Mouse (Mus musculus) midbrain, postnatal 0 days (tissue): Measurements from ENCODE around the gene Wrnip1. TPM values are rescaled to one million over a fixed set of nuclear protein-coding genes. Genes with fewer than 3 reads are reported as not detected.

Experiments
- ATAC-seq: fragments of 200-750 bp; cut with Nextera tagmentation; 2 replicates; pipeline ENCODE4 v1.8.0; 2017; ENCODE audit warnings: moderate number of reproducible peaks, mild to moderate bottlenecking, moderate TSS enrichment, moderate library complexity; ENCODE audit not compliant: low FRiP score
- DNase-seq: peaks from one replicate; pipeline ENCODE4 v3.0.0-alpha.2; 2015; ENCODE audit warnings: low spot score
- H3K27ac ChIP-seq: fragments of 300-500 bp; sonication (generic); 2 replicates; pipeline ENCODE4 v1.5.1; 2014; ENCODE audit warnings: low read depth, mild to moderate bottlenecking, low read length, mixed read lengths
- H3K27me3 ChIP-seq: fragments of 300-500 bp; sonication (generic); 2 replicates; pipeline ENCODE4 v1.6.1; 2014; ENCODE audit warnings: low read length, control low read depth, mixed read lengths; ENCODE audit not compliant: insufficient read depth
- H3K36me3 ChIP-seq: fragments of 300-500 bp; sonication (generic); 2 replicates; pipeline ENCODE4 v1.6.1; 2014; ENCODE audit warnings: low read length, control low read depth, mixed read lengths; ENCODE audit not compliant: insufficient read depth
- H3K4me1 ChIP-seq: fragments of 300-500 bp; sonication (generic); 2 replicates; pipeline ENCODE4 v1.6.1; 2014; ENCODE audit warnings: mild to moderate bottlenecking, control low read depth, antibody characterized with exemption, low read length, mixed read lengths; ENCODE audit not compliant: insufficient read depth
- H3K4me2 ChIP-seq: fragments of 300-500 bp; sonication (generic); 2 replicates; pipeline ENCODE4 v1.6.1; 2014; ENCODE audit warnings: low read depth, mild to moderate bottlenecking, low read length, mixed read lengths; ENCODE audit not compliant: poor library complexity, severe bottlenecking
- H3K4me3 ChIP-seq: fragments of 300-500 bp; sonication (generic); 2 replicates; pipeline ENCODE4 v1.5.1; 2014; ENCODE audit warnings: low read depth, mild to moderate bottlenecking, low read length, moderate library complexity
- H3K9ac ChIP-seq: fragments of 300-500 bp; sonication (generic); replicated peaks from 2 replicates; pipeline ENCODE4 v1.6.1; 2014; ENCODE audit warnings: mild to moderate bottlenecking, low read length, moderate library complexity, mixed read lengths; ENCODE audit not compliant: poor library complexity, severe bottlenecking
- H3K9me3 ChIP-seq: fragments of 300-500 bp; sonication (generic); 2 replicates; pipeline ENCODE4 v1.6.1; 2016; ENCODE audit warnings: low read length, control low read depth
- CTCF ChIP-seq: IDR thresholded peaks from 2 replicates; pipeline ENCODE4 v1.5.1; 2016; ENCODE audit warnings: antibody characterized with exemption, mild to moderate bottlenecking
- WGBS: fragments of 180-500 bp; shearing (Covaris S2); extraction: QIAGEN DNeasy Blood & Tissue Kit; methylation state at CpG from one replicate; pipeline ENCODE4 v1.1.7; 2014; 5-methylcytosine and 5-hydroxymethylcytosine counted together
- polyA plus RNA-seq: library from polyadenylated mRNA; unstranded; fragments of >200 nt; fragmentation: Nextera tagmentation; extraction: Ambion mirVana; gene quantifications from 2 replicates; pipeline ENCODE4 v1.2.1, GENCODE M21; 2015
- total RNA-seq: library from RNA; depleted of rRNA; stranded (reverse); fragments of >200 nt; gene quantifications from 2 replicates; pipeline ENCODE4 v1.2.3, GENCODE M21; 2014

The Wrnip1 gene
- total and polyA plus RNA-seq, 2 experiments from 2014 or later: 31.2 to 73.8 TPM

GRCm38 (mm10) chr13:32799131-32799530 is 2.7 kb upstream of the Wrnip1 start:
- 80% methylated on average over 2 of the region's 2 CpGs for WGBS
- no peak overlapping the region for H3K9ac ChIP-seq
- H3K36me3 ChIP-seq: no peaks in the 10 kb centered on the region

GRCm38 (mm10) chr13:32800859-32801258 is 979 bp upstream of the Wrnip1 start:
- Histone ChIP-seq H3K4me3 (peak overlapping the region; percentile 93), H3K27ac (peak overlapping the region; percentile 82; the same call in 1 of the 2 replicates)
- DNase-seq: no peak

More at GRCm38 (mm10) chr13:32799131-32799530, 2.7 kb upstream of the Wrnip1 start:
- no peak for ATAC-seq
- Histone ChIP-seq H3K27ac (no peak overlapping the region), H3K4me1 (peaks cover 8% of the 10 kb centered on the region), H3K9me3 (no peaks in the 10 kb centered on the region), H3K4me2 (no peak overlapping the region), H3K27me3 (no peaks in the 10 kb centered on the region), H3K4me3 (no peak overlapping the region)
- DNase-seq: no peak
- TF ChIP-seq CTCF: peak; percentile 44

GRCm38 (mm10) chr13:32802259-32803081 is 632 bp downstream of the Wrnip1 start, which contains the start of gene D930007J09Rik:
Gene D930007J09Rik, minus strand, starts transcription at chr13:32802849.
- Histone ChIP-seq H3K4me3 (peak within 1 kb of the TSS; percentile 93), H3K4me2 (peak within 1 kb of the TSS; percentile 74), H3K27ac (peak within 1 kb of the TSS; percentile 94), H3K9ac (peak within 1 kb of the TSS; percentile 95), H3K9me3 (no peaks in the 10 kb centered on the region), H3K36me3 (peaks cover 13% of the 10 kb centered on the region), H3K27me3 (no peaks in the 10 kb centered on the region), H3K4me1 (peaks cover 8% of the 10 kb centered on the region)
- DNase-seq: peak; percentile 44
- TF ChIP-seq CTCF: no peak
- WGBS: under 1% methylated on average over 89 of the region's 95 CpGs
- ATAC-seq: peak; percentile 68

More at GRCm38 (mm10) chr13:32800859-32801258, 979 bp upstream of the Wrnip1 start:
- Histone ChIP-seq H3K36me3 (no peaks in the 10 kb centered on the region), H3K9ac (peak overlapping the region; percentile 56; the same call in 1 of the 2 replicates), H3K4me2 (peak overlapping the region; percentile 54; the same call in 1 of the 2 replicates), H3K27me3 (no peaks in the 10 kb centered on the region), H3K4me1 (peaks cover 8% of the 10 kb centered on the region), H3K9me3 (no peaks in the 10 kb centered on the region)
- peak; percentile 52 for TF ChIP-seq CTCF
- no peak for ATAC-seq

- peaks cover 21% of the 10 kb centered on the region for H3K36me3 ChIP-seq
- H3K4me2 ChIP-seq: peak overlapping the region; percentile 74
- ATAC-seq: no peak
- H3K9ac ChIP-seq: peak overlapping the region; percentile 95
- no peaks in the 10 kb centered on the region for H3K27me3 ChIP-seq
- no peak for TF ChIP-seq CTCF
- H3K9me3 ChIP-seq: no peaks in the 10 kb centered on the region
- no peak overlapping the region for H3K27ac ChIP-seq
- 54% methylated on average over 4 of the region's 4 CpGs for WGBS
- peak overlapping the region; percentile 93 for H3K4me3 ChIP-seq
- peaks cover 8% of the 10 kb centered on the region for H3K4me1 ChIP-seq
- DNase-seq: no peak
Observed at GRCm38 (mm10) chr13:32803701-32804345, 2.0 kb downstream of the Wrnip1 start.

GRCm38 (mm10) chr13:32806820-32807219 is 5.0 kb downstream of the Wrnip1 start:
- WGBS: 72% methylated on average over 7 of the region's 7 CpGs
- no peak for DNase-seq
- no peak overlapping the region for H3K27ac ChIP-seq

GRCm38 (mm10) chr13:32807624-32808023 is 5.8 kb downstream of the Wrnip1 start:
- ATAC-seq (no peak), DNase-seq (no peak)
- Histone ChIP-seq H3K4me1 (peaks cover 8% of the 10 kb centered on the region), H3K4me3 (no peak overlapping the region), H3K27ac (no peak overlapping the region), H3K9me3 (no peaks in the 10 kb centered on the region), H3K4me2 (no peak overlapping the region), H3K27me3 (no peaks in the 10 kb centered on the region), H3K9ac (no peak overlapping the region), H3K36me3 (peaks cover 30% of the 10 kb centered on the region)
- WGBS: 11% methylated on average over 3 of the region's 3 CpGs
- TF ChIP-seq CTCF: no peak

More at GRCm38 (mm10) chr13:32806820-32807219, 5.0 kb downstream of the Wrnip1 start:
- no peak for TF ChIP-seq CTCF
- Histone ChIP-seq H3K27me3 (no peaks in the 10 kb centered on the region), H3K9me3 (no peaks in the 10 kb centered on the region), H3K9ac (no peak overlapping the region), H3K36me3 (peaks cover 30% of the 10 kb centered on the region), H3K4me3 (no peak overlapping the region), H3K4me1 (peaks cover 8% of the 10 kb centered on the region), H3K4me2 (no peak overlapping the region)
- no peak for ATAC-seq
